Mouse (Mus musculus): ENCODE measurements at regions not wholly inside any gene's neighbourhood (a gene's known extent, or its start where the extent isn't known, plus 50 kb on each side); places are given as distances from the start of the nearest gene placed in this dataset.

DNA sequence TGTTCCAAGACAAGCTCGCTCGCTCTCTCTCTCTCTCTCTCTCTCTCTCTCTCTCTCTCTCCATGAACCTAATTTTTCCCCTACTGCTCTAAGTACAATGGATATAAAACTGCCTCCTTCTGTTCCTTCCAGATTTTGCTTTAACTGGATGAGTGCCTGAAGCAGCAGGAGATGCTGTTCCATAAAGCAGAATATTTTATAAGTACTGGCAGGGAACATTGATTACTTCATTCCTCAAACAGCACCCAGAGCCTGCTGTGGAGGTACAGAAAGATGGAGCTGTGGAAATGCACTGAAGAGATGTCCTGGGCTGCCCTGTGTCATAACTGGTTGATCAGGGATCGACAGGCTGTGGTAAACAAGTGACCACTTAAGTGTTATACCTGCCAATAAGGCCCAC, 89.8 kb upstream of the Ube2e2 start:
- TF ChIP-seq CTCF (IDR thresholded peaks at IDR 0.05; ENCODE audit: control insufficient read depth, insufficient read depth, low read length) (no peak), POLR2A (IDR thresholded peaks at IDR 0.05; ENCODE audit: borderline replicate concordance, control insufficient read depth, low read depth, low read length) (no peak)
